ENCODE assay signal across 8 mouse cellular contexts in genomic region chr7:92637021-92637625, GRCm38 (mm10). TPM values are rescaled to one million over a fixed set of nuclear protein-coding genes. Genes with fewer than 3 reads are reported as not detected.
DNase-seq lines count a peak whose midpoint lies in the region; ATAC-seq and TF ChIP-seq lines count a peak whose summit lies in the region.

Gene Ankrd42, minus strand, starts transcription at chr7:92637142.

- peak; percentile 96 for ATAC-seq in G1E (ENCODE audit: extremely low read depth, insufficient number of reproducible peaks, low FRiP score, poor library complexity, severe bottlenecking)
- peak; percentile 99 for ATAC-seq in forebrain, embryonic 16.5 days
- peak; percentile 98 for ATAC-seq in lung, embryonic 14.5 days (ENCODE audit: insufficient read depth)

- H3K4me1 ChIP-seq in G1E (ENCODE audit: insufficient read depth, low read depth, low read length): peaks cover 29% of the 10 kb centered on the region
- H3K4me1 ChIP-seq in forebrain, embryonic 16.5 days (replicated peaks; ENCODE audit: control insufficient read depth, insufficient read depth, low read length): peaks cover 15% of the 10 kb centered on the region
- H3K4me1 ChIP-seq in lung, embryonic 14.5 days (ENCODE audit: insufficient read depth): no peaks in the 10 kb centered on the region
- peaks cover 7% of the 10 kb centered on the region for H3K4me1 ChIP-seq in olfactory bulb, adult 2 months (ENCODE audit: control insufficient read depth, insufficient read depth, low read length)
- peaks cover 9% of the 10 kb centered on the region for H3K4me1 ChIP-seq in thymus, adult 2 months (replicated peaks; ENCODE audit: control insufficient read depth, insufficient read depth, low read length)

- H3K4me2 ChIP-seq in forebrain, embryonic 16.5 days (ENCODE audit: low read length): peak within 1 kb of the TSS; percentile 97
- peak within 1 kb of the TSS; percentile 95 for H3K4me2 ChIP-seq in lung, embryonic 14.5 days

- DNase-seq in G1E (ENCODE audit: low spot score): peak; percentile 83
- DNase-seq in cerebellum, adult 18-20 months: peak; percentile 91 to 92
- peak; percentile 91 to 93 for DNase-seq in heart, postnatal 36 days
- peak; percentile 91 to 93 for DNase-seq in layer of hippocampus, adult 2 months (ENCODE audit: low spot score in 2 of 2)
- peak; percentile 98 for DNase-seq in lung, embryonic 14.5 days
- peak; percentile 87 for DNase-seq in thymus, adult 2 months

- H3K36me3 ChIP-seq in G1E (replicated peaks): peaks cover 21% of the 10 kb centered on the region
- H3K36me3 ChIP-seq in forebrain, embryonic 16.5 days (ENCODE audit: control insufficient read depth, insufficient read depth): no peaks in the 10 kb centered on the region
- H3K36me3 ChIP-seq in lung, embryonic 14.5 days (ENCODE audit: insufficient read depth): peaks cover 5% of the 10 kb centered on the region; the same call in 1 of the 2 replicates
- H3K36me3 ChIP-seq in thymus, adult 2 months (ENCODE audit: control insufficient read depth, insufficient read depth, low read length): no peaks in the 10 kb centered on the region

- peaks cover 16% of the 10 kb centered on the region for H3K27me3 ChIP-seq in G1E (ENCODE audit: insufficient read depth, low read length)
- no peaks in the 10 kb centered on the region for H3K27me3 ChIP-seq in forebrain, embryonic 16.5 days (replicated peaks; ENCODE audit: control insufficient read depth, insufficient read depth, low read length)
- H3K27me3 ChIP-seq in lung, embryonic 14.5 days (ENCODE audit: insufficient read depth, low read length): no peaks in the 10 kb centered on the region
- peaks cover 7% of the 10 kb centered on the region; the same call in 1 of the 2 replicates for H3K27me3 ChIP-seq in thymus, adult 2 months (ENCODE audit: control insufficient read depth, insufficient read depth, low read length)

- peak within 1 kb of the TSS; percentile 78 for H3K9ac ChIP-seq in forebrain, embryonic 16.5 days (replicated peaks; ENCODE audit: low read depth, low read length)
- H3K9ac ChIP-seq in lung, embryonic 14.5 days: peak within 1 kb of the TSS; percentile 70

- TF ChIP-seq CTCF in G1E (IDR thresholded peaks at IDR 0.05; ENCODE audit: low read depth, low read length): no peak
- TF ChIP-seq CTCF in layer of hippocampus, adult 2 months (conservative IDR thresholded peaks at IDR 0.05): peak; percentile 71
- TF ChIP-seq CTCF in lung, embryonic 14.5 days (IDR thresholded peaks at IDR 0.05; ENCODE audit: low read depth): peak; percentile 33; the same call in 1 of the 2 replicates
- no peak for TF ChIP-seq CTCF in olfactory bulb, adult 2 months (IDR thresholded peaks at IDR 0.05; ENCODE audit: insufficient read depth, low read depth, low read length)
- no peak for TF ChIP-seq CTCF in thymus, adult 2 months (IDR thresholded peaks at IDR 0.05; ENCODE audit: borderline replicate concordance, control insufficient read depth, extremely low read depth, insufficient read depth, low read length, poor library complexity)

- TF ChIP-seq POLR2A in olfactory bulb, adult 2 months (IDR thresholded peaks at IDR 0.05; ENCODE audit: insufficient read depth, low read depth, low read length): 0 out of 2 replicates have a peak, but pooled peaks have one; percentile 51
- TF ChIP-seq POLR2A in thymus, adult 2 months (IDR thresholded peaks at IDR 0.05; ENCODE audit: control insufficient read depth, extremely low read depth, insufficient read depth, low read length, poor library complexity): peak; percentile 34; the same call in 1 of the 2 replicates

- under 1% methylated on average over 44 of the region's 44 CpGs for WGBS in forebrain, embryonic 16.5 days
- under 1% methylated on average over 44 of the region's 44 CpGs for WGBS in lung, embryonic 14.5 days
- under 1% methylated on average over 44 of the region's 44 CpGs for WGBS in olfactory bulb, adult 2 months
- WGBS in thymus, adult 2 months: under 1% methylated on average over 44 of the region's 44 CpGs

- intact Hi-C loops in heart, postnatal 36 days (cut with DNase I): loop anchor here (2.0 to 10.0 kb wide), 5 partner anchors 32 to 328 kb away; partner anchors contain the start of genes Ccdc90b, Pcf11 and Rab30

- H3K9me3 ChIP-seq in G1E (replicated peaks): no peaks in the 10 kb centered on the region
- H3K9me3 ChIP-seq in forebrain, embryonic 16.5 days (ENCODE audit: control insufficient read depth, low read length): no peaks in the 10 kb centered on the region
- no peaks in the 10 kb centered on the region for H3K9me3 ChIP-seq in lung, embryonic 14.5 days (ENCODE audit: low read depth, low read length)

- peak within 1 kb of the TSS; percentile 84 for H3K4me3 ChIP-seq in G1E (ENCODE audit: low read depth, low read length)
- H3K4me3 ChIP-seq in forebrain, embryonic 16.5 days (replicated peaks; ENCODE audit: low read length): peak within 1 kb of the TSS; percentile 97
- H3K4me3 ChIP-seq in layer of hippocampus, adult 2 months: peak within 1 kb of the TSS; percentile 75
- peak within 1 kb of the TSS; percentile 73 for H3K4me3 ChIP-seq in lung, embryonic 14.5 days (ENCODE audit: low read depth, low read length)
- peak within 1 kb of the TSS; percentile 64 for H3K4me3 ChIP-seq in olfactory bulb, adult 2 months (ENCODE audit: insufficient read depth, low read depth, low read length)
- peak within 1 kb of the TSS; percentile 71 for H3K4me3 ChIP-seq in thymus, adult 2 months (ENCODE audit: control insufficient read depth, insufficient read depth, low read length)

- peak within 1 kb of the TSS; percentile 83 for H3K27ac ChIP-seq in forebrain, embryonic 16.5 days (ENCODE audit: low read length)
- H3K27ac ChIP-seq in layer of hippocampus, adult 2 months: peak within 1 kb of the TSS; percentile 98
- peak within 1 kb of the TSS; percentile 82 for H3K27ac ChIP-seq in lung, embryonic 14.5 days (ENCODE audit: low read depth)
- peak within 1 kb of the TSS; percentile 88 for H3K27ac ChIP-seq in olfactory bulb, adult 2 months (ENCODE audit: insufficient read depth, low read depth, low read length)
- peak within 1 kb of the TSS; percentile 51; the same call in 1 of the 2 replicates for H3K27ac ChIP-seq in thymus, adult 2 months (ENCODE audit: control insufficient read depth, insufficient read depth, low read length)

RNA-seq across cellular contexts. Expression of gene Ankrd42, which starts in this region (rescaled TPM):
- total RNA-seq in G1E (2014; fragmentation: Nextera tagmentation): 1.1 and 2.2 TPM in 2 replicates
- total RNA-seq in G1E (2017): 0.66 and 1.0 TPM in 2 replicates
- polyA plus RNA-seq in G1E (2012): 0.43 and 0.44 TPM in 2 replicates
- polyA plus RNA-seq in forebrain, embryonic 16.5 days (2015; fragmentation: Nextera tagmentation; extraction: Ambion mirVana): 17.1 and 21.7 TPM in 2 replicates
- 1 to 10 TPM in 1 of 2 experiments, under 1 TPM in 1; 0.89 to 1.2 TPM for total RNA-seq in heart, postnatal 36 days (2021)
- total RNA-seq in layer of hippocampus, adult 2 months (2021): 10 to 100 TPM; 18.6 to 19.8 TPM
- polyA plus RNA-seq in lung, embryonic 14.5 days (2014; fragmentation: Nextera tagmentation; extraction: Ambion mirVana): 5.6 and 6.2 TPM in 2 replicates
- not detected in 2 replicates for polyA plus RNA-seq in olfactory bulb, adult 2 months (2012; ENCODE audit: insufficient read depth, insufficient read length, low replicate concordance, missing spikeins)
- 0.39 and 0.47 TPM in 2 replicates for polyA plus RNA-seq in thymus, adult 2 months (2012; rRNA removed)

Comparison
In these comparisons a context has a peak if more than half of its experiments do, and no peak if none do; other contexts are left out.
1. Peak in every context shown above with its lines: DNase-seq, ATAC-seq, H3K4me3 ChIP-seq and H3K27ac ChIP-seq.
2. RNA of gene Ankrd42 (total RNA-seq): 18.6 to 19.8 TPM in layer of hippocampus, adult 2 months; 0.66 to 2.2 TPM in G1E and 0.89 to 1.2 TPM in heart, postnatal 36 days; every median in the first group is over 4 times any median in the second.
3. Peak in DNase-seq, H3K4me3 ChIP-seq and H3K27ac ChIP-seq in thymus, adult 2 months; RNA of the gene not detected or under 1 TPM.
4. CTCF ChIP-seq: peak in layer of hippocampus, adult 2 months (single experiment) and lung, embryonic 14.5 days (single experiment); none in G1E (single experiment), olfactory bulb, adult 2 months (single experiment) and thymus, adult 2 months (single experiment).